Mouse (Mus musculus): ENCODE results near the gene Slc8b1.

DNA sequence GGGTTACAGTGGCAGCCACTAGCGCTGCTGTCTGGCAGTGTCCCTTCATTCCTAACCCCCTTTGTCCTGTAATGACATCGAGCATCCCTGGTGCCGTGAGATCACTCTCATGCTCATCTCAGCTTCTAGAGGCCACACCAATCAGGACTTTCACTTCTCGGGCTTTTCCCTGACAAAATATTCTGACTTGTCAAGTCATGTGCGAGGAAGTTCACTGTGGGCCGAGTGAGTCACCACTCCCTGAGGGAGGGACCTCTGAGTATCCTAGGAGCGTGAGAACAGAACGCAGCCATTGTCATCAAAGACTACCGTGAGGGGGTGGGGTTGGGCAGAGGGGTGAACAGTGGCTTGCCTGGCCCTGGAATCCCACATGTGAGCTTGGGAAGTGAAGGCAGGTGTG, 6.6 kb downstream of the Slc8b1 start:
- TF ChIP-seq CHD2 (IDR thresholded peaks at IDR 0.05; ENCODE audit: low read depth, low read length) (no peak), MAFK (IDR thresholded peaks at IDR 0.05; ENCODE audit: insufficient read depth, low read depth, low read length) (no peak), HCFC1 (IDR thresholded peaks at IDR 0.05; ENCODE audit: borderline replicate concordance, insufficient read depth, low read length) (no peak), ZC3H11A (IDR thresholded peaks at IDR 0.05; ENCODE audit: borderline replicate concordance, low read depth, low read length) (no peak), ZNF384 (IDR thresholded peaks at IDR 0.05; ENCODE audit: low read depth, low read length) (no peak)
